Mouse (Mus musculus) bone marrow, adult 2 months (tissue): ENCODE data around the gene Sec24a. TPM values are rescaled to one million over a fixed set of nuclear protein-coding genes. Genes with fewer than 3 reads are reported as not detected.
"Not testable (repeated sequence)": the region's sequence is repeated elsewhere in the genome, so short reads cannot be mapped to it uniquely, and the experiment has no call there.

ENCODE experiments used
- H3K27ac ChIP-seq: fragments of 200-500 bp; 2 replicates; pipeline ENCODE4 v1.5.1; 2012; ENCODE audit warnings: low read depth, mild to moderate bottlenecking, control low read depth, inconsistent platforms, low read length; ENCODE audit not compliant: control insufficient read depth, poor library complexity, insufficient read depth
- H3K4me1 ChIP-seq: fragments of 200-500 bp; 2 replicates; pipeline ENCODE4 v1.6.1; 2011; ENCODE audit warnings: low read length; ENCODE audit not compliant: control insufficient read depth, insufficient read depth
- H3K4me3 ChIP-seq: fragments of 200-500 bp; replicated peaks from 2 replicates; pipeline ENCODE3; 2011; ENCODE audit warnings: mild to moderate bottlenecking, low read depth, low read length, control low read depth; ENCODE audit not compliant: control insufficient read depth
- CTCF ChIP-seq: fragments of 200-500 bp; IDR thresholded peaks from 2 replicates; pipeline ENCODE4 v1.5.1; 2011; ENCODE audit warnings: low read length, control low read depth; ENCODE audit not compliant: control insufficient read depth, insufficient read depth
- POLR2A ChIP-seq: fragments of 200-500 bp; IDR thresholded peaks from 2 replicates; pipeline ENCODE4 v1.6.1; 2011; ENCODE audit warnings: low read depth, mild to moderate bottlenecking, control low read depth, low read length, borderline replicate concordance; ENCODE audit not compliant: control insufficient read depth
- WGBS: fragments of 180-500 bp; shearing (Covaris S2); methylation state at CpG from one replicate; pipeline ENCODE4 v1.1.7; 2018; 5-methylcytosine and 5-hydroxymethylcytosine counted together
- polyA plus RNA-seq: library from polyadenylated mRNA; stranded (reverse); fragments of >200 nt; gene quantifications from 2 replicates; pipeline ENCODE4 v1.2.4, GENCODE M21; 2011; ENCODE audit warnings: low replicate concordance; ENCODE audit not compliant: missing spikeins, insufficient read depth, insufficient read length

Gene Sec24a
- polyA plus RNA-seq, 1 experiment = 4.3 TPM

- 93% methylated on average over 11 of the region's 11 CpGs for WGBS
- no peaks in the 10 kb centered on the region for H3K4me1 ChIP-seq
- no peak for TF ChIP-seq CTCF
- no peak for TF ChIP-seq POLR2A
Measured at GRCm38 (mm10) chr11:51721066-51721465, 42.4 kb downstream of the Sec24a start.

GRCm38 (mm10) chr11:51707080-51707479 is 56.4 kb downstream of the Sec24a start:
- TF ChIP-seq POLR2A = no peak
- no peak for TF ChIP-seq CTCF
- WGBS = 94% methylated on average over 13 of the region's 13 CpGs

More at GRCm38 (mm10) chr11:51721066-51721465, 42.4 kb downstream of the Sec24a start:
- Histone ChIP-seq H3K4me3 (no peak overlapping the region), H3K27ac (no peak overlapping the region)

GRCm38 (mm10) chr11:51706451-51706850 is 57.0 kb downstream of the Sec24a start:
- WGBS = 92% methylated on average over 10 of the region's 10 CpGs
- TF ChIP-seq CTCF (no peak), POLR2A (no peak)
- no peak overlapping the region for H3K4me3 ChIP-seq
- no peak overlapping the region for H3K27ac ChIP-seq
- H3K4me1 ChIP-seq = no peaks in the 10 kb centered on the region

More at GRCm38 (mm10) chr11:51707080-51707479, 56.4 kb downstream of the Sec24a start:
- no peak overlapping the region for H3K27ac ChIP-seq
- no peaks in the 10 kb centered on the region for H3K4me1 ChIP-seq
- H3K4me3 ChIP-seq = no peak overlapping the region

- H3K4me1 ChIP-seq = no peaks in the 10 kb centered on the region
- H3K4me3 ChIP-seq = no peak overlapping the region
- no peak overlapping the region for H3K27ac ChIP-seq
- 79% methylated on average over 10 of the region's 10 CpGs for WGBS
- no peak for TF ChIP-seq POLR2A
- peak; percentile 21; the same call in 1 of the 2 replicates for TF ChIP-seq CTCF
Measured at GRCm38 (mm10) chr11:51703379-51703998, 59.9 kb downstream of the Sec24a start.

- no peak overlapping the region for H3K4me3 ChIP-seq
- TF ChIP-seq POLR2A = no peak
- no peak for TF ChIP-seq CTCF
- H3K27ac ChIP-seq = no peak overlapping the region
- WGBS = 87% methylated on average over 3 of the region's 3 CpGs
- H3K4me1 ChIP-seq = no peaks in the 10 kb centered on the region
Measured at GRCm38 (mm10) chr11:51702831-51703230, 60.6 kb downstream of the Sec24a start.

GRCm38 (mm10) chr11:51694984-51695383 is 68.5 kb downstream of the Sec24a start:
- no peaks in the 10 kb centered on the region for H3K4me1 ChIP-seq
- no peak overlapping the region for H3K27ac ChIP-seq
- TF ChIP-seq POLR2A = no peak
- TF ChIP-seq CTCF = no peak
- WGBS = 91% methylated on average over 3 of the region's 3 CpGs
- H3K4me3 ChIP-seq = no peak overlapping the region

- not testable (repeated sequence) for H3K27ac ChIP-seq, H3K4me3 ChIP-seq, H3K4me1 ChIP-seq
- 82% methylated on average over 3 of the region's 3 CpGs for WGBS
Measured at GRCm38 (mm10) chr11:51690597-51690996, 72.8 kb downstream of the Sec24a start.

GRCm38 (mm10) chr11:51689343-51689742 is 74.1 kb downstream of the Sec24a start:
- H3K27ac ChIP-seq = no peak overlapping the region
- no peaks in the 10 kb centered on the region for H3K4me1 ChIP-seq
- WGBS = 25% methylated on average over 6 of the region's 6 CpGs
- peak overlapping the region; percentile 76 for H3K4me3 ChIP-seq
- TF ChIP-seq POLR2A (no peak), CTCF (no peak)
